Mouse (Mus musculus): ENCODE results near the gene Gm7971. TPM values are rescaled to one million over a fixed set of nuclear protein-coding genes. Genes with fewer than 3 reads are reported as not detected.

The Gm7971 gene
- not detected in 2 replicates for polyA plus RNA-seq (2012; ENCODE audit: low replicate concordance)

GRCm38 (mm10) chr5:95594775-95595174 is at the start of gene Gm7971:
Gene Gm7971, minus strand, starts transcription at chr5:95594875.

Other genes with a start within 250 kb of the Gm7971 start
- gene D5Ertd577e, start 138.1 kb downstream of the Gm7971 start, polyA plus RNA-seq (2012; ENCODE audit: low replicate concordance), result not detected in 2 replicates
- gene Gm3286, start 84.1 kb downstream of the Gm7971 start, polyA plus RNA-seq (2012; ENCODE audit: low replicate concordance), result not detected in 2 replicates
- gene Gm7978, start 141.3 kb upstream of the Gm7971 start, polyA plus RNA-seq (2012; ENCODE audit: low replicate concordance), result not detected in 2 replicates
- gene Gm7982, start 147.1 kb upstream of the Gm7971 start, polyA plus RNA-seq (2012; ENCODE audit: low replicate concordance), result not detected in 2 replicates
- not detected in 2 replicates for gene E330014E10Rik, start 181.1 kb upstream of the Gm7971 start, polyA plus RNA-seq (2012; ENCODE audit: low replicate concordance)